Mouse (Mus musculus) cerebellum, adult 11-12 months (tissue): ENCODE data around the gene Cds2.
"Not testable (repeated sequence)": the region's sequence is repeated elsewhere in the genome, so short reads cannot be mapped to it uniquely, and the experiment has no call there.

ENCODE experiments used
- DNase-seq: peaks from one replicate; pipeline ENCODE4 v3.0.0; 2022

Cds2 gene

DNA sequence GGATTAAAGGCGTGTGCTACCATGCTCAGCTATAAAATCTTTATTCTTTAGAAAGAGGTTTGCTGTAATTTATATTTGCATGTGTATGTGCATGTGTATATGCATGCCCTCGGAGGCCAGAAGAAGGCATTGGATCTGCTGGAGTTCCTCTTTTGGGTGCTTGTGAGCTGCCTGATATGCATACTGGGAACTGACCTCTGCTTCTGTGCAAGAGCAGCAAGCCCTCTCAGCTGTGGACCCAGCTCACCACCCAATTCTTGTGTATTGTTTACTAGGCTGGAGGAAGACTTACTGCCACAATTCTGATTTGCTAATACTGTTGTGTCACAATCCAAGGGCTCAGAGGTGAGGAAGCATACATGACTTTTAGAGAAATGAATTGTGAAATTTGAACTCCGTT, 3.1 kb downstream of the Cds2 start:
- DNase-seq, result no peak

DNA sequence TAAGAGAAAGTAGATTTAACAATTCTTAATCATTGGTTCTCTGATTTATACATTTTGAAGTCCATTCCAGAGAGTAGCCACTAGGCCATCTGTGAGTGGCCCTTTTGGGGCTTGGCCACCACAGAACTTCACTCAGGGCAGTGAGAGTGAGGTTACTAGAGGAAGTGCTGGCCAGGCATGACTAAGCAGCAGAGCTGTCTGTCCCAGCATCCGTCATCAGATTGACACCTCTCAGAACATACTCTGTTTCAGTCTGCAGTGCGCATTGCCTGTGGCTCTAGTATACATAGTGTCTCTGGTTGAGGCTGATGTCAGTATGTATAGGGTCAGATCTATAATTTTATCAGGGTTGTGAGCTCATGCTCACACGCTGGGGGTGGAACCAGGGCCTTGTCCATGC, 6.3 kb downstream of the Cds2 start:
- no peak for DNase-seq

DNA sequence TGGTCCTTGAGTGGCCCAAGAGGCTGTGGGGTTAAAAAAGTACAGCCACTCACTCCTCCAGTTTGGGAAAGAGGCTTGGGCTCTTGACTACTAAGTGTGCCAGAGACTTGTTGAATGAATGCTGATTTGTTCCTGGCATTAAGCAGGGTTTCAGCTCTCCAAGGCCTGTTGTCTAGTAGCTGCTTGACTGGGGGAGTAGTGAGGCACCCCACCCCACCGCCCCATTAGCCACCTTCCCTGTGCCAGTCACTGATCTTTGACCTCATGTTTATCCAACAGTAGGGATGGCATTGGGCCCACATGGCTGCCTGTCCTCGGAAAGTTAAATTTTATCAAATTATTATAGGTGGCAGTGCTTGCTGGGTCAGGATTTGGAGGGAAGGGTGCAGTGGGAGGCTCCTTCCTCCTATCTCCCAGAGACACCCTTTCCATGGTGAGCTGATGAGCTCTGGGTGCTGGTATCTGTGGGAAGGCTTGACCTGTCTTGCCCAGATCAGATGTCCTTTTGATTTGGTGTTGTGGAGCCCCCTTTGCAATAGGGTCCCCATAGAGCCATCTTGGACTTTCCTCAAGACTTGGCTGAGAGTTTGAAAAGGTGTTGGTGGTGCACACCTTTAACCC, 7.5 kb downstream of the Cds2 start:
- DNase-seq, result no peak

DNA sequence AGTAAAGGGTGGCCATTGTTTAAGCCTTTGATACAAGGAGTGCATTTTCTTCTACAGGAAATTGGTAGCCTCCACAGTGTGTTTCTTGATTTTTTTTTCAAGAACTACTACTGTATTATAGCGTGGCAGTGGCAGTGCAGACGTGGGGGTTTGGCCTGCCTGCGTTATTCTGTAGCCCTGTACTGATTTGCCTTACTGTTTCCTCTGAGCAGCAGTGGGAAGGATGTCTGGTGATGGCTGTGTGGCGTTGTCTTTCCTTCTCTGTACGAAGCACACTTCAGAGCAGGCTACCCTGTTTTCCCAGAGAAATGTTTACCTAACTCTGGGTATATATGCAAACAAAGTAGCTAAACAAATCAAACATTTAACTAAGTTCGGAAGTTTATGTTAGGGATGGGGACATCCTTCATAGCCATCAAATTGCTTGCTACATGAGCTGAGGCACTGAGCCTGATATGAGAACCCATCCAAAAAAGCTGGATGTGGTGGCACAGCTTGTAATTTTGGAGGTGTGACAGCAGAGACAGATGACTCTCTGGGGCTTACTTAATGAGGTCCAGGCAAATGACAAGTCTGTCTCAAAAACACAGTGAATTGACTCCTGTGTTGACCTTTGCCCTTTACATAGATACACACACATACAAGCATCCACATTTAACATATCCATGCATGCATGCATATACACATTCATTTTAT, 9.9 kb downstream of the Cds2 start:
- no peak for DNase-seq

DNA sequence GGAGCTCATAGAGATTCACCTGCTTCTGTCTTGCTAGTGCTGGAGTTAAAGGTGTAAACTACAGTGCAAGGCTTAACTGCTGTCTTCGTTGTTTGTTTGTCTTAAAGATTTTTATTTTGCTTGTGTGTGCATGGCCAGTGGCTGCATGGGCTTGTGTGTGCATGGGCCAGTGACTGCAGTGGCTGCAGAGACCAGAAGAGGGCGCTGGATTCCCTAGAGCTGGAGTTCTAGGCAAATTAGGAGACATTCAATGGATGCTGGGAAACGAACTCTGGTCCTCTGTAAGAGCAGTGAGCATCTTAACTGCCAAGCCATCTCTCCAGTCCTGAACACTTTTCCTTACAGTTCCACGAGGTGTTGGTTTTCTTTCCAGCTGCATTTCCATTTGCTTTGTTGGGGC, 12.6 kb downstream of the Cds2 start:
- DNase-seq, result no peak

DNA sequence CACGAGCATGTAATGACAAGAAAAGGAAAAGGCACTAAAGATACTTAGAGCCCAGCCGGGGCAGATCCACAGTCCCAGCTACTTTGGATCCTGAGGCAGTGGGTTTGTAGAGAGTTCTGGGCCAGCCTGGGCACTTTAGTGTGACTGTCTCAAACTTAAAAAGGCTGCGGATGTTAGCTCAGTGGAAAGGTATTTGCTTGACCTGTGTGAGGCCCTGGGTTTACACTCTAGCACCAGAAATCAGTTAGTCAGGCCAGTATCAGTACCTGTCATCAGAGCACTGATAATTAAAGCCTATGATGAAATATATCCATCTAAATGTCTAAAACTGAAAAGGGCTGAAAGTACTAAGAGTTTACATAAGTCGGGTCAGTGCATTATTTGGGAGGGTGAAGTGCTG, 13.3 kb downstream of the Cds2 start:
- DNase-seq, result no peak

DNA sequence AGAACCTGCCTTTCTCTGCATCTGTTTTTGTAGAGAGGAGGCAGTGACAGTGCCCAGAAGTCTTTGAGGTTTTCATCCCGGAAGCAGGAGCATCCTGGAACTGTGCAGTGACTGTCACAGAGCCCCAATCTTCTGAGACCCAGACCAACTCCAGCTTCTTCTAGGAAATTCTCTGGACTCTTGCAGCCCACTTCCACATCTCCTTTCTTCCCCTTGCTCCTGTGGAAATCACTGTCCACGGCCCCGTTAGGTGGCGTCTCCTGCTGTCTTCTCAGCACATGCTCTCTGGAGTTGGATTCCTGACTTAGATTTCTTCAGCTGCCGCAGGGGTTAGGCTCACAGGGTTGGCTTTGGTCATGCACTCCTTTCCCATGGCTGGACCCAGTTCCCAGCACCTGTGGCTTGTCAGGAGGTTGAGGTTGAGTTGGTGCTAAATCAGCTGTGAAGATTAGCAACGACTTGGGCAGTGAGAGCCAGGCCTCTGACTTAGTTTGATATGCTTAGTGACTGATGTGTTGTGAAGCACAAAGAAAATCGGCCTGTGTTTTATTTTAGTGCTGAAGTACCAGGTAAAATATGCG, 15.4 kb downstream of the Cds2 start:
- no peak for DNase-seq

DNA sequence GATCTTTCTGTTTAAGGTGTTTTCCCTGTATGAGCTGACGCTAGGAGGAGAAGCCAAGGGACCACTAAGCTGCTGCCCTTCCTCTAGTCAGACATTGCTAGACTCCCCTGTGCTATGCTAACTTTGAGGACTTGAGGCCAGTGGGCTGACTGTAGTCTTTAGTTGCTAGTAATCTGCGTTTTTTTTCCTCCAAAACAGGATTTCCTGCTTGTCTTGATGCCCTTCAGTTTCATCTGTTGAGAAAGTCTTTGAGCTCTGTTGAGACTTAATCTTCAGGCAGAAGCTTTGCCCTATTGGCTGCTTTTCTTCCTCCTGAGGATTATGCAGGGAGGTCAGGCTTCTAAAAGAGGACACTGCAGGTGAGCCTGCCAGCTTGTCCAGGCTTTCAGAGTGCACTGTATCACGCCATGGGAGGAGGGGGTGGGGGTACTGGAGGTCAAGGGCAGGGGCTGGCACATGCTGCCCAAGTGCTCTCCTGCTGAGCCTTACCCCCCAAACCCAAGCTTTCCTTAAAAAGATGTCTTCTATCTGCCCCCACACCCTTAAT, 16.5 kb downstream of the Cds2 start:
- no peak for DNase-seq

DNA sequence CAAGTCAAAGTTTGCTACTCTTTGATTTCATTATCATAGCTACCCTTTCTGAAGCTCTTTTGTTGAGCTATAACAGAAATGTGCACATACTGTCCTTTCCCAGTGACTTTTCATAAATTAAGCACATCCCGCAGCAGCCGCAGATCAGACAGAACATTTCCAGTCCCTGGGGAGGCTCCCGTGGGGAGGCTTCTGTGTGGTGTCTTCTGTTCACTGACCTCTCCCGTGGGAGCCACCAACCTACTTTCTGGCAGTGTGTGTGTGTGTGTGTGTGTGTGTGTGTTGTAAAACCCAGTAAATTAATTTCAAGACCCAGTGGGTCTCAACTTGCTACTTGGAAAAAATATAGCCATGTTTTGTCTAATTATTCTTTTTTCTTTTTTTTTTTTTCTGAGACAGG, 17.0 kb downstream of the Cds2 start:
- DNase-seq, result no peak

DNA sequence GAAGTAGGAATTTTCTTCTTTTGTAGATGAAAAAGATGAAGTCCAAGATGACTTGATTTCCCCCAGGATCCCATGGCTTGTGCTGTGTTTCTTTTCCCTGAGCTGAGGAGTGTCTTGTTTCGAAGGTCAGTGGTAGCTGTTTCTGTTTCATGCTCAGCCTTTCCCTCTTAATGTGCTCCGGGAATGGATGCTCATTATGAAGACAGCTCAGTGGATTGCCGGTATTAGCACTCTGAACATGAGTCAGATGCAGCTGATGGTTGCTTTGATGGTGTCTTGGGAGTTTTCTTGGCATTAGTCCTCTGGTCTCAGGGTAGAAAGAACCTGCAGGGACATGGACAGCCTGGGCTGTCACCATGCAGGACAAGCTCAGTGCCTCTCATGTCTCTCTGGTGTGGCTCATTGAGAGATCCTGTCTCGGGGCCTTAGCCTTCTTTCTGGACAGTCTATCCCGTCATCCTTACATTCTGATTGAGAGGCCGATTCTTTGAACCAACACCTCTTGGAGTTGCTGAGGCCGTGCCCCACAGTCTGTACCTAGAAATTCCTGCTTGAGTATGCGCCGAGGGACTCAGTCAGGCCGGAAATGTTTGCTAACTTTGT, 17.7 kb downstream of the Cds2 start:
- no peak for DNase-seq

DNA sequence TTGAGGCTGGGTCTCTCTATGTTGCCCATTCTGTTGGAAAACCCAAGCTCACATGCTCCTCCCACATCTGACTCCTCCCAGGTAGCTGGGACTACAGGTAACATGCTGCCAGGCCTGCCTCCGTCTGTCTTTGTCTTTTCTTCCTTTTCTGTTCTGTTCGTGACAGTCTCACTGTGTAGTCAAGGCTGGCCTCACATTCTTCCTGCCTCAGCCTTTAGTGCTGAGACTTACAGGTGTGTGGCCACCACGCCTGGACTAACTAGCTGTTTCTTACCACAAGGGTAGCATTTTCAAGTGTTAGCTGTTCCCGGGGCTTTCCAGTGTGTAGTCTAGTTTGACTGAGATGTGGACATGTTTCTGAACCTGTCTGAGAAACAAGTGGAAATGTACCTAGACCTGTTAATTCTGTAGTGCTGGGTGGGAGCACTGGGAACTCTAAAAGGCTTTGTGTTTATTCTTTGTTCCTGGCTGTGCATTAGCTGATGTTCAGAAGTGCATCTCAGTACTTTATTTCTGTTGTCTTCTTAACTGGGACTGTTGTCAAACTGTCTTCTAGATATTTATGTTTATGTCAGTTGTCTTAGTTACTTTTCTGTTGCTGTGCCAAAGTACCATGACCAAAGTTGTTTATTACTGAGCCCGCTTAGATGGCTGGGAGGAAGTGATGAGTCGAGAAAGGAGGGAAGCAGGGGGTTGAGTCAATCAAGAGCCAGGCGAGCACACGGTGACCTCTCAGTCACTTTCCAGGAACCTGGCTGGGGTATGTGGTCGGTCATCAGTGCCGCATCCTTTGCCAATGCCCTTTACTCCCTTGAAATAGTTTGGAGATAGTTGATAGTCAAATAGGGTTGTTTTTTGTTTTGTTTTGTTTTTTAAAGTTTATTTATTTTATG, 18.9 kb downstream of the Cds2 start:
- no peak for DNase-seq

DNA sequence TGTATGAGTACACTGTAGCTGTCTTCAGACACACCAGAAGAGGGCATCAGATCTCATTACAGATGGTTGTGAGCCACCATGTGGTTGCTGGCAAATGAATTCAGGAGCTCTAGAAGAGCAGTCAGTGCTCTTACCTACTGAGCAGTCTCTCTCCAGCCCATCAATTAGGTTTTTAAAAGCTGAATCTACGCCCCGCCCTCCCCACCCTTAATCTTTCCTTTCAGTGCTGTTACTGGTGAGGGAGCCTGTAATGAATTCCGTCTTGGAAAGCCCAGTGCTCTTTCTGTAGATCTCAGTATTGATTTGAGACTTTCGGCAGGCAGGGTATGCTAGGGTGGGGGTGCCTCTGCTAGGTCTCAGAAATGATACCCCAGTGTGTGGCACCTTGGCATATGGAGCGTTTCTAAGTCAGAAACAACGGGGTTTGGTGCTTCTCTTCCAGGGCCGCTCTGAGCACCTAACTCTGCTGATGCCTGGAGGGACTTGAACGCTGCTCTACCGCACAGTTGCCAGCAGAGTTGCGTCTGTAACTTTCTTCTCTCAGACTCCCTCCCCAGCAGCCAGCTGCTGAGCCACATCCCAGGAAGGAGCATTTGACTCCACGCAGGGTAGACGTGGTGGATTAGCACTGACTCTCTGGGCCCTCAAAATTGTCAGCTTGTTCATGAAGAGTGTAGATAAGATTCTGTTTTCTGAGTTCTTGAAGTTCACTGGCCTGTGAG, 19.7 kb downstream of the Cds2 start:
- DNase-seq, result no peak

DNA sequence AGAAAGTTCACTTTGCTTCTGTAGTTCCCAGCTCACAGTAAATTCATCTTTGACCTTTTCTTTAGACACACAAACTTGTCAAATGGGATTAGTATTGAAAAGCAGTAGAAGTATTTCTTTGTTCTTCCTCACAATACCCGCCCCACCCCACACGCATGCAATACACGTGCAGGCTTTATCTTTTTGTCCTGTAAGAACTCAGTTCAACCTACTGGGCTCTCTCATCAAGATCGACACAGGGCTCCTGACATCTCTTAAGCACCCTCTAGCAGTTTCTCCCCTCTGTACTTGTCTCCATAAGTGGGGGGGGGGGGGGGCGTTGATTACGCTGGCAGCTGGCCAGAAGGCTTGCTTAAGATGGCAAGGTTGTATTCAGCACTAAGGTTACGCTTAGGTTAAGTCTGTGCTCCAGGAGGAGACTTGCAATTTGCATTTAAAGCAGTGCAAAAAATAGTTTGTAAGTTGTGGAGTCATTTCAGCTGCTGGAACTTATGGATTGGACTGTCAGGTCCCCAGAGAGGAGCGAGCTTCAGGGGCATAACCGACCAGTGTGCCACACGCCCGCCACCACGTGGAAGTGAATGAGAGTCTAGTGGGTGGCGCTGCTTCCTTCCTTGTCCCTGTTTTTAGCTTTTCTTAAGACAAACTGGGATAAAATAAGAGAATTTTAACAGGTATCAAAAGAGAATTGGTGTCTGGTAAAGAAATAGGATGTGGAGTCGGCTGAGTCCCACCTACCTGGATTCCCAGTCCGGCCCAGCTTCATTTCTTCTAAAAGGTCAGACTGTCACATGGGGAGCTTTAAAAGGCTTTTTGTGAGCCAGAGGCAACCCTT, 20.5 kb downstream of the Cds2 start:
- DNase-seq, result no peak

DNA sequence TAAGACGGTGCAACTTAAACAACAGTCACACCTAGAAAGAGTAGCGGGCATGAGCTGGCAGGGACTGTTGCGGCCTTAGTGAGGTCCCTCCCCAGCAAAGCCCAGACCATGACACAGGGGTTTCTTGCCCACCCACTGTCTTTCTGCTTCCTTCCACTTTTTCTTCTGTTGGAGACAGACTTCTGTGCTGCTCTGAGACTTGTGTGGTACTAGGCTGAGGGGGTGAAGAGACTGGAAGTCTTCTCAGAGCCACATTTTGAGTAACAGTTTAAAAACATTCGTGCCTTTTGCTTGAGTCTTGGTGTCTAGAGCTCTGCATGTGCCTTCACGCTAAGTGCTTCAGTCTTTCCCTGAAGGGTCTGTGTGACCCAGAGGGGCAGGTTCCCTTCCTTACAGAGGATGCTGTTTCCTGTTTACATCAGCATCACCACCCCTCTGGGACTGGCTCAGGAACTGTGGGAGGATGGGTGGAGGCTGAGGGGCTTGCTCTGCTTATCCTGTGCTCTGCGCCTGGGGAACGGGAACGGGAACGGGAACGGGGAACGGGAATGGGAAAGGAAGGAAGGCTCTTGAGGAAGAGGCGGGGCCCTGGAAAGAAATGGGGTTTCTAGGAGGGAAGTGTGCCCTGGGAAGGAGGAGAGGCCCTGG, 21.7 kb downstream of the Cds2 start:
- DNase-seq, result no peak

DNA sequence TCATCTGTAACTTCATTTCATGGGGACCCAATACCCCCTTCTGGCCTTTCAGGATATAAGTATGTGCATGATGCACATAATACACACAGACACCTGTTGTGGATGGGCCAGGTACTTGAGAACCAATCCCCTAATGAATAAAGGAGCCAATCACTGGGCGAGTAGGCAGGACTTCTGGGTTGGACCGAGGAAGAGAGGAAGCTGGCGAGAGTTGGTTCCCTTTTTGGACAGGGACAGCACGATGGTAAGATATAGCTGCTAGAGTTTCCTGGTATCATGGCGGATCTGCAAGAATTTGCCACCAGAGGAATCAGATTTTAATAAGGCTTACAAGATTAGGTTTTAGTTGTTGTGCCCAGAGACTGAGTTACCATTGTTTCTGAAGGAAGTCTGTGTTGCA, 22.8 kb downstream of the Cds2 start:
- DNase-seq, result not testable (repeated sequence)

DNA sequence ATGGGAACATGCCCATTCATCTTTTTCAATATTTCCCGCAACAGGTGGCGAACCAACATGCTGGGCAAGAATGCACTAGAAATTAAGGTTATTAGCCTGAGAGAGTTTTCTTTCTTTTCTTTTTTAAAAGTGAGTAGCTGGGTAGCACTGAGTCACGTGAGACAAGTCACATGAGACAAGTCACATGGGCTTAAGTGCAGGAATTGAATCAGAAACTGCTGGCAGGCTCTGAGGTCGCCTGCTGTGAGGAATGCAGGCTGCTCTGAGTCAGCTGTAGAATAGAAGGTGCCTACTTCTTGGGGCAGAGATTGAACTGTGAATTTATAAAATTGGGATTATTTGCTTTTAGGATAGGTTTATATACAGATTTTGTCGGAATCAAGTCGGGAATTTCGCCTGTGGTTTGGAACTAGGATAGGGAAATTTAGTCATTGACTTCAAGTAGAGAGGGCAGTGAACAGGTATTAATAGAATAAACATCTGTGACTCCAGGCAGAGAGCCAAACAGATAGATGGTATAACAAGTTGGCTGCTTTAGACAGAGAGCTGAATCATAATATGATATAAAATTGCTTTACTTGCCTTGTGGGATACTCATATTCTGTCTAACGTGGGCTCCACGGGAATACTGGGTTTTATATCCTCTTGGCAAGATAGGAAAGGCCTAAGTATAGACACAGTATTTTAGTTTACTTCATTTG, 23.6 kb downstream of the Cds2 start:
- DNase-seq, result peak; percentile 73

DNA sequence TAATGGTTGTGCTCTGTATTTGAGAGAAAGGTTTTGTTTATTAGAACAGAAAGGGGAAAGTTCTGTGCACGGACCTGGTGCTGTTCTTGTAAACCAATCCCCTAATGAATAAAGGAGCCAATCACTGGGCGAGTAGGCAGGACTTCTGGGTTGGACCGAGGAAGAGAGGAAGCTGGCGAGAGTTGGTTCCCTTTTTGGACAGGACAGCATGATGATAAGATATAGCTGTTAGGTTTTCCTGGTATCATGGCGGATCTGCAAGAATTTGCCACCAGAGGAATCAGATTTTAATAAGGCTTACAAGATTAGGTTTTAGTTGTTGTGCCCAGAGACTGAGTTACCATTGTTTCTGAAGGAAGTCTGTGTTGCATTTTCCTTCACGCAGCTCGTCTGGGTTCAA, 26.3 kb downstream of the Cds2 start:
- DNase-seq, result not testable (repeated sequence)

DNA sequence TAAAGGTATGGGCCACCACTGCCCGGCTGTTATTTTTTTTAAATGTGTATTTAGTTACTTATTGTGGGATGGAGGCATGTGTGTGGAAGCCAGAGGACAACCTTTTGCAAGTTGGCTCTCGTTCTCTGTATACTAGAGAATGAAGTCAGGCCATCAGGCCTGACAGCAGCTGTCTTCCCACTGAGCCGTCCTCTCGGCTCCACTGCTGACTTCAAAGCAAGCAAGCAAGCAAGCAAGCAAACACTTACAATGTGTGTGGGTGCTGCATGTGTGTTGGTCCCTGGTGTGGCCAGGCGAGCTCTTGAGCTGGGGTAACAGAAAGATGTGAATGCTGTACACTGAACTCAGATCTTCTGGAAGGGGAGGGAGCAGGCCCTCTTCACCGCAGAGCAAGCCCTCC, 27.9 kb downstream of the Cds2 start:
- no peak for DNase-seq

DNA sequence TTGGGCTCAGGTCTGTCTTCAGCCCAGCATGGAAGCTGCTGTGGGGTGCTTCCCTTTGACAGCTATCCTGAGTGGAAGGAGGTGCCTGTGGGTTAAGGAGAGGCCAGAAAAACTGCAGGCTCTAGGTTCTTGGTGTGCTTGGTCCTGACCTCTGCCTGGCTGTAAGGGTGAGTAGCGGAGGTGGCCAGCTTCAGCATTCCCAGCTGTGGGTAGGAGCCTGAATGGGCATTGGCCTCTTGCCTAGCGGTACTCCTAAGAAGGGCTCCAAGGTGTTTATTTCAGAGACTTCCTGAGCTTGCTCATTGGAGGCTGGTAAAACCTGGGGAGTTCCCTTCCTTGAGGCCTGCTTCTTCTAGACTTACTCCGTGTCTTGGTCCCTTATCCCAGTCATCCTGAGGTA, 28.3 kb downstream of the Cds2 start:
- peak; percentile 45 for DNase-seq

DNA sequence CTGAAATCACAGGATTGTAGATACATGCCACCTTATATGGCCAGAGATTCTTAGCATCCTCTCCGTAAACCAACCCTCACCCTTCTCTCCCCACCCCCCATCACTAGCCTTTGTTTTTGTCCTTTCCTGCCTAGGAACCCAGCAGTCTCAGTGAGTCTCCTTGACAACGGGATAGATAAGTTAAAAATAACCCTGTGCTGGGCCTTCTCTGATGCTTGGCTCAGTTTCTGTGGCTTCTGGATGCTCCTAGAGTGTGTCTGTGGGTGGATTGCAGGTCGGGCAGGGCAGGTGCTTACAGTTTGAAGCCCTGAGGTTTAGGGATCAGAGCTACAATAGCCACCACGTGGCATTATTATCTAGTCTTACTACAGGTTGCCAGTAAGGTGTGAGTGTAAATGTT, 29.1 kb downstream of the Cds2 start:
- peak; percentile 79 for DNase-seq
